Mouse (Mus musculus) erythroblast, embryonic 14.5 days (primary cell): ENCODE measurements around the gene March1.

Experiments
- GATA1 ChIP-seq: IDR thresholded peaks from 2 replicates; pipeline ENCODE4 v1.6.1; 2012; ENCODE audit warnings: low read length, inconsistent platforms, mixed read lengths
- TAL1 ChIP-seq: IDR thresholded peaks from 3 replicates; pipeline ENCODE4 v1.6.1; 2012; ENCODE audit warnings: low read length, inconsistent platforms, mixed read lengths

- TF ChIP-seq GATA1: no peak
- no peak for TF ChIP-seq TAL1
Observed at GRCm38 (mm10) chr8:66269546-66269945, 651.8 kb downstream of the March1 start.
